Mouse (Mus musculus): ENCODE data around the gene Afmid. TPM values are rescaled to one million over a fixed set of nuclear protein-coding genes. Genes with fewer than 3 reads are reported as not detected.
"Not testable (repeated sequence)": the region's sequence is repeated elsewhere in the genome, so short reads cannot be mapped to it uniquely, and the experiment has no call there.

Afmid gene
- polyA plus RNA-seq, 1 experiment from 2014 or later, result 6.9 TPM

DNA sequence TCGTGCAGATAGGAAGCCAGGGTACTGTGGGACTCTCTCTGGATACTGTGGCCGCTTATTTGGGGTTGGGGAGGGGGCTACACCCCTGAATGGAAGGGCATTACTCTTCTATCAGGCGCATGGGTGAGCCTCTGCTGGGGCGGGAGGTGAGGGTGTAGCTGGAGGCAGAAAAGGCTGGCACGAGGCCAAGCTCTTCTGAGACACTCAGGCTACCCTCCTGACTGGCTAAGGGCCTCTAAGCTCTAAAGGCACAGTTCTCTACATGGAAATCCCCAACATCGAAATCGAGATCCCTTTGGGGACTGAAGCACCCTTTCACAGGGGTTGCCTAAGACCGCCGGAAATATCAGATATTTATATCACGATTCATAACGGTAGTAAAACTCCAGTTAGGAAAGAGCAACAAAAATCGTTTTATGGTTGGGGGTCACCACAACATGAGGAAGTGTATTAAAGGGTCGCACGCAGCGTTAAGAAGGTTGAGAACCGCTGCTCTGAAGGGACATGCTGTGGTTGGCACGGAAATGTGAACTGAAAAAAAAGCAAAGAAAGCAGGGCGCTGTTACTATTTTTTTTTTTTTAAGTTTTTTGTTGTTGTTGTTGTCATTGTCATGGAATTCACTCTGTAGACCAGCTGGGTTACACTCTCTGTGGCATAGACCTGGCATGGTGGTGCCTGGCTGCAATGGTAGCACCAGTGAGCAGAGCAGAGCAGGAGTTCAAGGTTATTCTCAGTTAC, 2.6 kb downstream of the Afmid start:
- Histone ChIP-seq H3K36me3 (no peaks in the 10 kb centered on the region), H3K4me2 (no peak overlapping the region), H3K9me3 (no peaks in the 10 kb centered on the region), H3K4me1 (replicated peaks) (peaks cover 46% of the 10 kb centered on the region), H3K27ac (replicated peaks) (peak overlapping the region; percentile 54; the same call in 1 of the 2 replicates), H3K27me3 (no peaks in the 10 kb centered on the region), H3K9ac (no peak overlapping the region), H3K4me3 (no peak overlapping the region)
- no peak for ATAC-seq (ENCODE audit: low FRiP score, low read depth)
- 79% methylated on average over 18 of the region's 18 CpGs for WGBS

DNA sequence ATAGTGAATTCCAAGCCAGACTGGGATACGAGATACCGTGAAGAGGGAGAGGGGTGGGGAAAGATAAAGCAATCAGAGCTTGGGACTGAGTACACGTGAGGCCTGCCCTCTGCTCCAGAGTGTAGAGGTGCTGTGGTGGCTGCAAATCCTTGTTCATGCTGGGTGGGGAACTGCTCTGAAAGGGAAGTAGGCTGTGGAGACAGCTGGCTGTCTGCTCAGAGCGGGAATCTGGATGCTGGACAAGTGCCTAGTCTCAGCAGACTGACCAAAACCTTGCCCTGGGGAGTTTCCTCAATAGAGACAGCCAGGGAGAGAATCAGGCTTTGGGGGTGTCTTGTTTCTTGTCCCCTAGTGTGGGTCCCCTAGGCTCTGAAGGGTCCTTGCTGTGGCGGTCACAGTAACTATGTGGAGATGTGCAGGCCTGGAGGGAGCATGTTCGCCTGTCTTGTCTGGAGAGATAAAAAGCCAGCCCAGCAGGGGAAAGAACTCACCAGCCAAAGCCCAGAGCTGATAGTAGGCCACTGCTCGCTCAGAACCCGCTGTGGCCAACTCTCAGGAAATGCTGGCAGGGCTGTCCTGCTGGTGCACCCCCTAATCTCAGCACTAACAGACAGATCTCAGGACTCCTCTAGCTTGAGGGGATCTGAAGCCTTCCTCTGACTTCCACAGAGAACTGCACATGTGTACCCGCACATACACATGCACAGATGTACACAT, 3.3 kb downstream of the Afmid start:
- H3K27me3 ChIP-seq, result no peaks in the 10 kb centered on the region
- peaks cover 43% of the 10 kb centered on the region for H3K4me1 ChIP-seq (replicated peaks)

DNA sequence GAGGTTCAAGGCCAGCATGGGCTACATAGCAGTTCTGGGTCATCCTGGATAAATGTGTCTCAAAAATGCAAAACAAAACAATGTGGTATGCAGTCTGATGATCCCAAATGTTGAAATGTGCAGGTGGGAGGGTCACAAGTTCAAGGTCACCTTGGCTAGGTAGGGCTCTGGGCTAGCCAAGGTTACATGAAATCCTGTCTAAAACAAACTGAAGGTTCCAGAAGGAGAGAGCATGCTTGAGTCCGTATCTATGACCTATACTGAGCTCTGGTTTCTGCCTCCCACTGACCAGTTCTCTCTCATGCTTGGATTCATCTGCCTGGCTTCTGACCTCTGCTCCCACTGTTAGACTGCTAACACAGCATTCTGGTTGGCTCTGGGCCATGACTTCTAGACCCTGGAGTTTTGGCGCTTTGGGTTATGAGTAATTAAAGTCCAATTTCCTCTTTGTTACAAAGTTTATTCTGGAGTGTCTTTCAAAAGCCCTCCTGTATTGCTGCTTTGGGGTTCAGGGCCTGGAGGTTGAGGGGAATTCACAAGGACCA, 4.0 kb downstream of the Afmid start:
- Histone ChIP-seq H3K4me2 (no peak overlapping the region), H3K36me3 (no peaks in the 10 kb centered on the region), H3K4me3 (no peak overlapping the region), H3K9me3 (no peaks in the 10 kb centered on the region), H3K9ac (no peak overlapping the region), H3K27me3 (no peaks in the 10 kb centered on the region), H3K27ac (replicated peaks) (peak overlapping the region; percentile 54), H3K4me1 (replicated peaks) (peaks cover 38% of the 10 kb centered on the region)
- no peak for ATAC-seq (ENCODE audit: low FRiP score, low read depth)
- WGBS, result 75% methylated on average over 2 of the region's 2 CpGs

More for the DNA sequence above, 3.3 kb downstream of the Afmid start:
- ATAC-seq (ENCODE audit: low FRiP score, low read depth), result no peak
- 54% methylated on average over 9 of the region's 9 CpGs for WGBS
- Histone ChIP-seq H3K4me2 (no peak overlapping the region), H3K4me3 (no peak overlapping the region), H3K9me3 (no peaks in the 10 kb centered on the region), H3K36me3 (no peaks in the 10 kb centered on the region), H3K27ac (replicated peaks) (peak overlapping the region; percentile 54), H3K9ac (no peak overlapping the region)

DNA sequence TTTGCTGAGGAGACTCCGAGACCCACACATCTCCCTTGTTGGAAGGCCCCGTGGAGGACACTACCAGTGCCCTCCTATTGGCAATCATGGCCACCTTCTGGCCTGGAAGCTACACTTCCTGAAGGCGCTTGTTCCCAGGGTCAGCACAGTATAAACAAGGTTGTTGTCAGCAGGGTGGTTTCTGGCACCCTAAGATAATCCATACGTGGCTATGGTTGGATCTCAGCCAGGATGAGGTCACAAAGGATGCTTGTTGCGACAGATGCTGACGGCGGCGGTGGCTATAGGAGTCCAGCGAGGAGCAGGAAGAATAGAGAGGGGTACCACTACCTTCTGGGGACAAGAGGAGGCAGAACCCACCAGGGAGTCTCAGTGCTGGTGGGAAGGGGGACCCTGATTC, 4.7 kb downstream of the Afmid start:
- 71% methylated on average over 9 of the region's 9 CpGs for WGBS
- no peak overlapping the region for H3K27ac ChIP-seq (replicated peaks)
- H3K4me1 ChIP-seq (replicated peaks), result peaks cover 31% of the 10 kb centered on the region
- H3K9me3 ChIP-seq, result no peaks in the 10 kb centered on the region
- no peak overlapping the region for H3K4me3 ChIP-seq
- H3K36me3 ChIP-seq, result no peaks in the 10 kb centered on the region
- H3K9ac ChIP-seq, result no peak overlapping the region
- H3K27me3 ChIP-seq, result no peaks in the 10 kb centered on the region
- H3K4me2 ChIP-seq, result no peak overlapping the region
- no peak for ATAC-seq (ENCODE audit: low FRiP score, low read depth)

DNA sequence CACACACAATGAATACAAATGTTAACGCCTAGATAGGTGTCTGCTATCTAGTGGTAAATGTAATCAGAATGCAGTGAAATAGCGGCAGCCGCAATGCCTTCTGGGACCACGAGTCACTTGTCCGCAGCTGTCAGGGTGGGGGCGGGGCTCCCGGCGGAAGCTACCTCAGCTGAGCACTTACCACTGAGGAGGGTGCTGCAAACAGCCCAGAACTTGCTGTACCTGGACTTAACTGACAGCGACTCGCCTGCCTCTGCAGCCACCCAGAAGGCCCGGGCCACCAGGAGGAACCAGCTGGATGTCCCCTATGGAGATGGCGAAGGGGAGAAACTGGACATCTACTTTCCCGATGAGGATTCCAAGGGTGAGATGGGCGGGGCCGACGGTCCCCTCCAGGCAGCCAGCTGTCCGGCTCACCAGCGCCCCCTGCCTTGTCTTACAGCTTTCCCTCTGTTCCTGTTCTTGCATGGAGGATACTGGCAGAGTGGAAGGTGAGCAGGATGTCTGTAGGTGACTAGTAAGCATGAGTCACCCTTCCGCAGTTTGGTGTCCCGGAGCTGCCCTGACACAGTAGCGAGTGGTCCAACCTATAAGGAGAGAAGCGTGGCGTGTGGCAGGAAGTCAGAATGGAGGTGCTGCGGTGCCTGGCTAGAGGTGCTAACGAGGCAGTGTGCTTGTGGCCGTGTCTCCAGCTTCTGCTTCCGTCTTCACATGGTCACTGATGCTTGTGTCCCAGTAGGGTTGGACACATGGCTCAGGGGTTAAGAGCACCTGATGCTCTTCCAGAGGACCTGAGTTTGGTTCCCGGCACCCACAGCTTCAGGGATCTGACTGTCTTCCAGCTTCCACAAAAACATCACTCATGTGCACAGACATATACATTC, 6.6 kb downstream of the Afmid start:
- ATAC-seq (ENCODE audit: low FRiP score, low read depth), result peak; percentile 76
- Histone ChIP-seq H3K4me3 (peak overlapping the region; percentile 40), H3K4me1 (replicated peaks) (peaks cover 20% of the 10 kb centered on the region; the same call in 1 of the 2 replicates), H3K27ac (replicated peaks) (0 out of 2 replicates have a peak overlapping the region, but pooled peaks have one; percentile 19), H3K27me3 (no peaks in the 10 kb centered on the region), H3K9ac (no peak overlapping the region), H3K36me3 (no peaks in the 10 kb centered on the region), H3K4me2 (peak overlapping the region; percentile 59), H3K9me3 (no peaks in the 10 kb centered on the region)
- 20% methylated on average over 28 of the region's 28 CpGs for whole genome bisulfite sequencing

DNA sequence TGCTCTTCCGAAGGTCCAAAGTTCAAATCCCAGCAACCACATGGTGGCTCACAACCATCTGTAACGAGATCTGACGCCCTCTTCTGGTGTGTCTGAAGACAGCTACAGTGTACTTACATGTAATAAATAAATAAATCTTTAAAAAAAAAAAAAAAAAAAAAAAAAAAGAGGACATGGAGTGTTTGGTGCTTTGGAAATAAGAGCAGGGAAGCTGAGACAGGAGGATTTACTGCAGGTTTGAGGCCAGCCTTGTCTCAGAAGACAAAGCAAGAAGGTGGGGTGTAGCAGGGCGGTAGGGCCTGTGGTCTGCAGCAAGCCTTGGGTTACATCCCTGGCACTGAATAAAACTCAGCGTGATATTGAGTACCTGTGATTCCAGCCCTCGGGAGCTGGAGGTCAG, 7.8 kb downstream of the Afmid start:
- H3K9ac ChIP-seq; H3K36me3 ChIP-seq; H3K4me2 ChIP-seq; H3K9me3 ChIP-seq; H3K27ac ChIP-seq (replicated peaks); H3K4me3 ChIP-seq; H3K27me3 ChIP-seq; ATAC-seq (ENCODE audit: low FRiP score, low read depth): not testable (repeated sequence)
- WGBS, result 89% methylated on average over 6 of the region's 6 CpGs
- H3K4me1 ChIP-seq (replicated peaks), result peaks cover 14% of the 10 kb centered on the region; the same call in 1 of the 2 replicates

DNA sequence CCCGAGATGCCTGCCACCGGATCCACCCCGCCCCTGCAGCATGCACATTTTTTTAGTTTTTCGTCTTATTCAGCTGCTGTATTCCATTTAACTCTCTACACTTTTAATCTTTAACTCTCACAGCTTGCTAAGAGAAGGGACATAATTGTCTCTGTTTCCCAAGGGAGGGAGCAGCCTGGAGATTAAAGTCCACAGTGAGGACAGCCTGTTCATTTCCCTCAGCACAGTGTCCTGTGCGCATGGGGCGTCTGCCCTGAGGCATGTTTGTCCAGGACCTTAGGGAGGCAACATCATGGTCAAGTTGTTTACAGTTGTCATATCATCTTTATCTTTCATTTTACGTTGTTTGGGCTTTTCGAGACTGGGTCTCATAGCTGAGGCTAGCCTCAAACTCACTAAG, 8.4 kb downstream of the Afmid start:
- Histone ChIP-seq H3K9me3 (no peaks in the 10 kb centered on the region), H3K9ac (no peak overlapping the region), H3K27me3 (no peaks in the 10 kb centered on the region), H3K27ac (replicated peaks) (no peak overlapping the region), H3K4me3 (no peak overlapping the region), H3K36me3 (no peaks in the 10 kb centered on the region), H3K4me1 (replicated peaks) (peaks cover 10% of the 10 kb centered on the region; the same call in 1 of the 2 replicates), H3K4me2 (no peak overlapping the region)
- WGBS, result 94% methylated on average over 8 of the region's 8 CpGs
- no peak for ATAC-seq (ENCODE audit: low FRiP score, low read depth)

DNA sequence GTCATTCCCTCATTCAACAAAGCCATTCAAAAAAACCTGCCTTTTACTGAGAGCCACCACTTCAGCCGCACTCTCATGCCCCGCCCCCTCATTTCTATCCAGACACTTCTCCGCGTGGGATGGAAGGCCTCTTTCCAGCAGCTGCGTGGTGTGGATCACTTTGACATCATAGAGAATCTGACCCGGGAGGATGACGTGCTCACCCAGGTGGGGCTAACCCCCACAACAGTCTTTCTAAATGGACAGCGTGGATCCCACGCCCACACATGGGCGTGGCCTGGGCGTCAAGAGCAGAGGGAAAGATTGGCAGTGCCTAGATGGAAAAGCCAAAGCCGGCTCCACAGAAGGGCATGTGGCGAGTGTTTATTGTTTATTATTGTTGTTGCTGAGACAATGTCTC, 10.6 kb downstream of the Afmid start:
- Histone ChIP-seq H3K4me1 (replicated peaks) (peaks cover 7% of the 10 kb centered on the region; the same call in 1 of the 2 replicates), H3K27ac (replicated peaks) (no peak overlapping the region), H3K9me3 (no peaks in the 10 kb centered on the region), H3K4me3 (peak overlapping the region; percentile 8; the same call in 1 of the 2 replicates), H3K27me3 (no peaks in the 10 kb centered on the region), H3K36me3 (no peaks in the 10 kb centered on the region), H3K4me2 (peak overlapping the region; percentile 38), H3K9ac (no peak overlapping the region)
- no peak for ATAC-seq (ENCODE audit: low FRiP score, low read depth)
- 24% methylated on average over 13 of the region's 13 CpGs for WGBS

DNA sequence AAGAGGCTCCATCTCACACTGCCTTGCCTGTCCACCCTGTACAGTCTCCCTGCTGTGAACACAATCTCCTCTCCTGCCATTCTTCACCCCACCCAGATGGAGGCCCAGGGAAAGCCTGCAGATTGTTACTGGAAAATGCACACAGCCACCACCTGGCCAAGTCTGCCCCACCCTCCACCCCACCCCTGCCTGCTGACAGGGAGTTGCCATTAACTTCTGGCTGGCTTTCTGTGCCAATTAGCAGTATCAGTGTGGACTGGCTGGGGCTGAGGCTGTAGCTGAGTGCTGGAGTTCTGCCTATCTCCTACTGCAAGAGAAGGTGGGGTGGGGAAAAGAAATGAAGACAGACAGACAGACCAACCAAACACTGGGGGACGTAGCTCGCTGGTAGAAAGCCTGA, 12.8 kb downstream of the Afmid start:
- Histone ChIP-seq H3K4me1 (replicated peaks) (no peaks in the 10 kb centered on the region), H3K4me2 (no peak overlapping the region), H3K27ac (replicated peaks) (no peak overlapping the region), H3K4me3 (no peak overlapping the region), H3K9ac (no peak overlapping the region), H3K27me3 (no peaks in the 10 kb centered on the region), H3K9me3 (no peaks in the 10 kb centered on the region), H3K36me3 (no peaks in the 10 kb centered on the region)
- 82% methylated on average over 2 of the region's 2 CpGs for WGBS
- ATAC-seq (ENCODE audit: low FRiP score, low read depth), result no peak

DNA sequence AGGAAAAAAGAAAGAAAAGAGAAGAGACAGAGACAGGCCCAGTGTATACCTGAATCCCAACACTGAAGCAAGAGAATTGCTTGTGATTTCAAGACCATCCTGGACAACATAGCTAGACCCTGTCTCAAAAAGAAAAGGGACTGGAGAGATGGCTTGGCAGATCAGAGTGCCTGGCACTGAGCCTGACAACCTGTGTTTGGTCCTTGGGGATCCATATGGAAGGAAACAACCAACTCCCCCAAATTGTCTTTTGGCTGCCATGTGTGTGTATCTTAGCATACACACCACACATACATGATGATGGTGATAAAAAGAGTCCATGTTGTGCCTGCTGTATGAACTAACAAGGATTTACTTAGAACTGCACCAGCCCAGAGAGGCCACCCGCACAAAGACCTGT, 13.3 kb downstream of the Afmid start:
- no peak overlapping the region for H3K9ac ChIP-seq
- no peaks in the 10 kb centered on the region for H3K27me3 ChIP-seq
- no peak overlapping the region for H3K4me2 ChIP-seq
- no peak for ATAC-seq (ENCODE audit: low FRiP score, low read depth)
- H3K4me1 ChIP-seq (replicated peaks), result no peaks in the 10 kb centered on the region
- no peaks in the 10 kb centered on the region for H3K36me3 ChIP-seq
- no peak overlapping the region for H3K27ac ChIP-seq (replicated peaks)
- H3K9me3 ChIP-seq, result no peaks in the 10 kb centered on the region
- 91% methylated on average over 1 of the region's 1 CpGs for WGBS
- no peak overlapping the region for H3K4me3 ChIP-seq

DNA sequence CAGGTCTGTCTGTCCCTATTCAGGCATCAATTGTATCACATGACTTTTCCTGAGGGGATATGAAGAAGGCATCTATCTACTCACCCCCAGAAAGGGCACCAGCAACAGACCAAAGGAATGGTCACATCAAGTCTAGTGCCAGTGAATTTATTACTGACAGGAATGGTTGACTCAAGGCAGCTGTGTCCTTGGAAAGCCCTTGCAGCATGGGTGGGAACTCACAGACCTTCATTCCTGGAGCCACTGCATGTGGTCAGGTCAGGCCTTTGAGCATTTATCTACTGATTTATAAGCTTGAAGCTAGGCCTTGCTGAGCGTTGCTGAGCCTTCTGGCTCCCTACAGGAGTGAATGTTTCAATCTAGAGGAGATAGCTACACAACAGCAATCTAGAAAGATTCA, 15.2 kb downstream of the Afmid start:
- no peaks in the 10 kb centered on the region for H3K36me3 ChIP-seq
- no peaks in the 10 kb centered on the region for H3K9me3 ChIP-seq
- ATAC-seq (ENCODE audit: low FRiP score, low read depth), result no peak
- no peak overlapping the region for H3K4me2 ChIP-seq
- no peak overlapping the region for H3K4me3 ChIP-seq
- H3K4me1 ChIP-seq (replicated peaks), result no peaks in the 10 kb centered on the region
- no peaks in the 10 kb centered on the region for H3K27me3 ChIP-seq
- 64% methylated on average over 1 of the region's 1 CpGs for WGBS
- no peak overlapping the region for H3K9ac ChIP-seq
- no peak overlapping the region for H3K27ac ChIP-seq (replicated peaks)
